Mouse (Mus musculus): ENCODE measurements around the gene Gm20509.
"Not testable (repeated sequence)": the region's sequence is repeated elsewhere in the genome, so short reads cannot be mapped to it uniquely, and the experiment has no call there.

The Gm20509 gene

GRCm38 (mm10) chr9:73102181-73102580 is at the start of gene Gm20509:
Gm20509 (plus strand) TSS chr9:73102470.
- no peak for DNase-seq

- no peak for DNase-seq
These were observed 46.8 kb upstream of the Gm20509 start for GRCm38 (mm10) chr9:73055441-73055911.

- DNase-seq = no peak
These were observed 43.0 kb upstream of the Gm20509 start for GRCm38 (mm10) chr9:73059224-73059623.

GRCm38 (mm10) chr9:73063621-73064290 is 38.5 kb upstream of the Gm20509 start:
- no peak for DNase-seq

- DNase-seq = no peak
These were observed 35.2 kb upstream of the Gm20509 start for GRCm38 (mm10) chr9:73067086-73067485.

GRCm38 (mm10) chr9:73068230-73068679 is 34.0 kb upstream of the Gm20509 start:
- peak; percentile 69 for DNase-seq

GRCm38 (mm10) chr9:73068688-73069087 is 33.6 kb upstream of the Gm20509 start:
- DNase-seq = no peak

GRCm38 (mm10) chr9:73070971-73071659 is 31.2 kb upstream of the Gm20509 start:
- DNase-seq = no peak

GRCm38 (mm10) chr9:73072426-73072825 is 29.8 kb upstream of the Gm20509 start:
- DNase-seq = no peak

- no peak for DNase-seq
These were observed 29.1 kb upstream of the Gm20509 start for GRCm38 (mm10) chr9:73073169-73073568.

- not testable (repeated sequence) for DNase-seq
These were observed 22.9 kb upstream of the Gm20509 start for GRCm38 (mm10) chr9:73079349-73079748.

GRCm38 (mm10) chr9:73079801-73080325 is 22.4 kb upstream of the Gm20509 start:
- no peak for DNase-seq

GRCm38 (mm10) chr9:73082291-73083000 is 19.8 kb upstream of the Gm20509 start:
- no peak for DNase-seq

- DNase-seq = no peak
These were observed 18.3 kb upstream of the Gm20509 start for GRCm38 (mm10) chr9:73083956-73084355.

- DNase-seq = no peak
These were observed 16.4 kb upstream of the Gm20509 start for GRCm38 (mm10) chr9:73085845-73086244.

- no peak for DNase-seq
These were observed 15.1 kb upstream of the Gm20509 start for GRCm38 (mm10) chr9:73087121-73087520.

GRCm38 (mm10) chr9:73087581-73087980 is 14.7 kb upstream of the Gm20509 start:
- no peak for DNase-seq

GRCm38 (mm10) chr9:73089222-73089920 is 12.9 kb upstream of the Gm20509 start:
- DNase-seq = no peak

GRCm38 (mm10) chr9:73090121-73090520 is 12.1 kb upstream of the Gm20509 start:
- no peak for DNase-seq

- DNase-seq = peak; percentile 15
These were observed 10.5 kb upstream of the Gm20509 start for GRCm38 (mm10) chr9:73091747-73092146.

GRCm38 (mm10) chr9:73094580-73094979 is 7.7 kb upstream of the Gm20509 start:
- DNase-seq = no peak

GRCm38 (mm10) chr9:73097898-73098297 is 4.4 kb upstream of the Gm20509 start:
- DNase-seq = no peak

GRCm38 (mm10) chr9:73101536-73101935 is 734 bp upstream of the Gm20509 start, which contains the start of gene Khdc3:
Khdc3 (plus strand) TSS chr9:73101836.
- no peak for DNase-seq

All from right cerebral cortex, postnatal 25 days (tissue).